Comparison of ENCODE assay signal across 10 mouse cellular contexts in genomic region chr16:92565291-92565690, GRCm38 (mm10).
DNase-seq lines count a peak whose midpoint lies in the region; ATAC-seq and TF ChIP-seq lines count a peak whose summit lies in the region.
"Had no signal": no experiment of that assay in that cellular context is flagged by ENCODE, and none has a peak within 500 bp of the region (broad histone marks: within the 10 kb centered on the region; RNA-seq: fewer than 3 reads in every experiment).

No protein-coding gene starts in this region.

- no peak overlapping the region for H3K27ac ChIP-seq in forebrain, embryonic 15.5 days (replicated peaks)
- no peak overlapping the region for H3K27ac ChIP-seq in forebrain, embryonic 10.5 days
- H3K27ac ChIP-seq in limb, embryonic 14.5 days (replicated peaks; ENCODE audit: low read depth, low read length) = no peak overlapping the region
- H3K27ac ChIP-seq: embryonic facial prominence, embryonic 12.5 days; heart, adult 2 months had no signal

- DNase-seq in forebrain, embryonic 10.5 days (ENCODE audit: extremely low spot score, low spot score) = no peak
- peak; percentile 11 for DNase-seq in layer of hippocampus, adult 11-12 months (ENCODE audit: low spot score)
- no peak for DNase-seq in layer of hippocampus, adult 9-11 months
- DNase-seq in NIH3T3 (ENCODE audit: low read depth) = peak; percentile 53
- no peak for DNase-seq in limb, embryonic 14.5 days (ENCODE audit: low spot score)
- no peak for DNase-seq in heart, postnatal 10 days
- no peak for DNase-seq in spleen, postnatal 36 days (ENCODE audit: low spot score in 2 of 2)

- peak overlapping the region; percentile 34; the same call in 1 of the 2 replicates for H3K4me2 ChIP-seq in forebrain, embryonic 15.5 days (replicated peaks)
- H3K4me2 ChIP-seq in limb, embryonic 14.5 days (replicated peaks; ENCODE audit: low read depth, low read length, severe bottlenecking) = peak overlapping the region; percentile 33; the same call in 1 of the 2 replicates

- no peak overlapping the region for H3K4me3 ChIP-seq in forebrain, embryonic 15.5 days
- H3K4me3 ChIP-seq in forebrain, embryonic 10.5 days = no peak overlapping the region
- H3K4me3 ChIP-seq in limb, embryonic 14.5 days (replicated peaks; ENCODE audit: low read length) = no peak overlapping the region
- H3K4me3 ChIP-seq: embryonic facial prominence, embryonic 12.5 days; heart, adult 2 months had no signal

- H3K4me1 ChIP-seq in forebrain, embryonic 15.5 days = peaks cover 12% of the 10 kb centered on the region
- H3K4me1 ChIP-seq in forebrain, embryonic 10.5 days = peaks cover 9% of the 10 kb centered on the region
- no peaks in the 10 kb centered on the region for H3K4me1 ChIP-seq in limb, embryonic 14.5 days (ENCODE audit: control insufficient read depth, insufficient read depth, low read length)

- 50% methylated on average over 11 of the region's 11 CpGs for WGBS in forebrain, embryonic 15.5 days
- 83% methylated on average over 11 of the region's 11 CpGs for WGBS in forebrain, embryonic 10.5 days
- WGBS in limb, embryonic 14.5 days = 63% methylated on average over 11 of the region's 11 CpGs

- ATAC-seq in forebrain, embryonic 15.5 days (replicated peaks) = 0 out of 2 replicates have a peak, but pooled peaks have one; percentile 13
- no peak for ATAC-seq in limb, embryonic 14.5 days (ENCODE audit: low FRiP score, low read depth)

- TF ChIP-seq POLR2A in limb, embryonic 14.5 days (IDR thresholded peaks at IDR 0.05; ENCODE audit: borderline replicate concordance, extremely low read depth, insufficient read depth, insufficient read length) = no peak

- no peaks in the 10 kb centered on the region for H3K36me3 ChIP-seq in forebrain, embryonic 15.5 days
- H3K36me3 ChIP-seq in forebrain, embryonic 10.5 days (replicated peaks) = no peaks in the 10 kb centered on the region
- H3K36me3 ChIP-seq in limb, embryonic 14.5 days (ENCODE audit: control insufficient read depth, insufficient read depth, low read length) = no peaks in the 10 kb centered on the region
- H3K36me3 ChIP-seq: embryonic facial prominence, embryonic 12.5 days had no signal

- intact Hi-C loops in heart, postnatal 10 days (cut with DNase I) = loop anchor here (1.0 to 5.0 kb wide), 4 partner anchors 42 to 889 kb away; no protein-coding TSS in a partner anchor

- H3K27me3 ChIP-seq in forebrain, embryonic 15.5 days = 0 out of 2 replicates have a peak, but pooled peaks cover 10% of the 10 kb centered on the region
- H3K27me3 ChIP-seq in forebrain, embryonic 10.5 days (ENCODE audit: poor library complexity, severe bottlenecking) = peaks cover 19% of the 10 kb centered on the region
- H3K27me3 ChIP-seq in limb, embryonic 14.5 days (ENCODE audit: control insufficient read depth, insufficient read depth, low read length) = no peaks in the 10 kb centered on the region

- H3K9me3 ChIP-seq in forebrain, embryonic 15.5 days = no peaks in the 10 kb centered on the region
- no peaks in the 10 kb centered on the region for H3K9me3 ChIP-seq in forebrain, embryonic 10.5 days
- H3K9me3 ChIP-seq in limb, embryonic 14.5 days (ENCODE audit: control insufficient read depth, low read length) = no peaks in the 10 kb centered on the region
- H3K9me3 ChIP-seq: embryonic facial prominence, embryonic 12.5 days had no signal

- H3K9ac ChIP-seq in forebrain, embryonic 15.5 days (replicated peaks) = 0 out of 2 replicates have a peak overlapping the region, but pooled peaks have one; percentile 7
- no peak overlapping the region for H3K9ac ChIP-seq in limb, embryonic 14.5 days (ENCODE audit: low read depth, low read length, severe bottlenecking)
- H3K9ac ChIP-seq: embryonic facial prominence, embryonic 12.5 days had no signal

Comparison
In these comparisons a context has a peak if more than half of its experiments do, and no peak if none do; other contexts are left out.
1. DNase-seq: peak in layer of hippocampus, adult 11-12 months (single experiment) and NIH3T3 (single experiment); none in forebrain, embryonic 10.5 days (single experiment), layer of hippocampus, adult 9-11 months (single experiment), limb, embryonic 14.5 days (single experiment), heart, postnatal 10 days (0 of 2) and spleen, postnatal 36 days (0 of 2).